Mouse (Mus musculus): ENCODE measurements around the gene Ppm1h. TPM values are rescaled to one million over a fixed set of nuclear protein-coding genes. Genes with fewer than 3 reads are reported as not detected.

Ppm1h gene
- polyA plus RNA-seq, 1 experiment from 2014 or later, result 8.8 TPM

- H3K4me1 ChIP-seq (ENCODE audit: control insufficient read depth, insufficient read depth, low read length), result peaks cover 14% of the 10 kb centered on the region; the same call in 1 of the 2 replicates
- DNase-seq (ENCODE audit: low spot score) (no peak), ATAC-seq (no peak)
- H3K36me3 ChIP-seq (ENCODE audit: control insufficient read depth, insufficient read depth, low read length), result no peaks in the 10 kb centered on the region
- no peak overlapping the region for H3K4me2 ChIP-seq (ENCODE audit: low read length)
- 95% methylated on average over 1 of the region's 1 CpGs for WGBS
- H3K27me3 ChIP-seq (replicated peaks; ENCODE audit: control insufficient read depth, insufficient read depth, low read length), result no peaks in the 10 kb centered on the region
- no peak overlapping the region for H3K4me3 ChIP-seq (ENCODE audit: low read depth, low read length)
- no peaks in the 10 kb centered on the region for H3K9me3 ChIP-seq (replicated peaks; ENCODE audit: control insufficient read depth, low read length)
- H3K9ac ChIP-seq (ENCODE audit: low read length), result no peak overlapping the region
- no peak overlapping the region for H3K27ac ChIP-seq (ENCODE audit: low read depth, low read length)
Measured at GRCm38 (mm10) chr10:122754967-122755366, 76.4 kb downstream of the Ppm1h start.

- no peaks in the 10 kb centered on the region for H3K27me3 ChIP-seq (replicated peaks; ENCODE audit: control insufficient read depth, insufficient read depth, low read length)
- DNase-seq (ENCODE audit: low spot score), result no peak
- no peak overlapping the region for H3K9ac ChIP-seq (ENCODE audit: low read length)
- no peak overlapping the region for H3K4me2 ChIP-seq (ENCODE audit: low read length)
- WGBS, result 6% methylated on average over 7 of the region's 7 CpGs
- no peaks in the 10 kb centered on the region for H3K9me3 ChIP-seq (replicated peaks; ENCODE audit: control insufficient read depth, low read length)
- no peak for ATAC-seq
- peaks cover 14% of the 10 kb centered on the region; the same call in 1 of the 2 replicates for H3K4me1 ChIP-seq (ENCODE audit: control insufficient read depth, insufficient read depth, low read length)
- no peak overlapping the region for H3K27ac ChIP-seq (ENCODE audit: low read depth, low read length)
- H3K36me3 ChIP-seq (ENCODE audit: control insufficient read depth, insufficient read depth, low read length), result no peaks in the 10 kb centered on the region
- no peak overlapping the region for H3K4me3 ChIP-seq (ENCODE audit: low read depth, low read length)
Measured at GRCm38 (mm10) chr10:122756879-122757530, 78.4 kb downstream of the Ppm1h start.

GRCm38 (mm10) chr10:122757727-122758126 lies 79.2 kb downstream of the Ppm1h start:
- Histone ChIP-seq H3K9ac (ENCODE audit: low read length) (no peak overlapping the region), H3K9me3 (replicated peaks; ENCODE audit: control insufficient read depth, low read length) (no peaks in the 10 kb centered on the region), H3K4me3 (ENCODE audit: low read depth, low read length) (no peak overlapping the region), H3K4me2 (ENCODE audit: low read length) (no peak overlapping the region), H3K4me1 (ENCODE audit: control insufficient read depth, insufficient read depth, low read length) (peaks cover 14% of the 10 kb centered on the region; the same call in 1 of the 2 replicates), H3K36me3 (ENCODE audit: control insufficient read depth, insufficient read depth, low read length) (no peaks in the 10 kb centered on the region), H3K27ac (ENCODE audit: low read depth, low read length) (no peak overlapping the region), H3K27me3 (replicated peaks; ENCODE audit: control insufficient read depth, insufficient read depth, low read length) (no peaks in the 10 kb centered on the region)
- WGBS, result 55% methylated on average over 12 of the region's 12 CpGs
- ATAC-seq (no peak), DNase-seq (ENCODE audit: low spot score) (no peak)

- Histone ChIP-seq H3K9me3 (replicated peaks; ENCODE audit: control insufficient read depth, low read length) (no peaks in the 10 kb centered on the region), H3K4me1 (ENCODE audit: control insufficient read depth, insufficient read depth, low read length) (peaks cover 8% of the 10 kb centered on the region; the same call in 1 of the 2 replicates), H3K4me2 (ENCODE audit: low read length) (no peak overlapping the region), H3K27ac (ENCODE audit: low read depth, low read length) (no peak overlapping the region), H3K36me3 (ENCODE audit: control insufficient read depth, insufficient read depth, low read length) (no peaks in the 10 kb centered on the region), H3K27me3 (replicated peaks; ENCODE audit: control insufficient read depth, insufficient read depth, low read length) (no peaks in the 10 kb centered on the region), H3K9ac (ENCODE audit: low read length) (no peak overlapping the region), H3K4me3 (ENCODE audit: low read depth, low read length) (no peak overlapping the region)
- WGBS, result 82% methylated on average over 4 of the region's 4 CpGs
- ATAC-seq, result no peak
- no peak for DNase-seq (ENCODE audit: low spot score)
Measured at GRCm38 (mm10) chr10:122758346-122758745, 79.8 kb downstream of the Ppm1h start.

- ATAC-seq (no peak), DNase-seq (ENCODE audit: low spot score) (no peak)
- Histone ChIP-seq H3K27me3 (replicated peaks; ENCODE audit: control insufficient read depth, insufficient read depth, low read length) (no peaks in the 10 kb centered on the region), H3K27ac (ENCODE audit: low read depth, low read length) (no peak overlapping the region), H3K4me3 (ENCODE audit: low read depth, low read length) (no peak overlapping the region), H3K9ac (ENCODE audit: low read length) (no peak overlapping the region), H3K4me2 (ENCODE audit: low read length) (no peak overlapping the region), H3K9me3 (replicated peaks; ENCODE audit: control insufficient read depth, low read length) (no peaks in the 10 kb centered on the region), H3K4me1 (ENCODE audit: control insufficient read depth, insufficient read depth, low read length) (no peaks in the 10 kb centered on the region), H3K36me3 (ENCODE audit: control insufficient read depth, insufficient read depth, low read length) (no peaks in the 10 kb centered on the region)
- WGBS, result 75% methylated on average over 2 of the region's 2 CpGs
Measured at GRCm38 (mm10) chr10:122759729-122760128, 81.2 kb downstream of the Ppm1h start.

- H3K9ac ChIP-seq (ENCODE audit: low read length), result no peak overlapping the region
- no peak overlapping the region for H3K4me3 ChIP-seq (ENCODE audit: low read depth, low read length)
- H3K27me3 ChIP-seq (replicated peaks; ENCODE audit: control insufficient read depth, insufficient read depth, low read length), result no peaks in the 10 kb centered on the region
- no peaks in the 10 kb centered on the region for H3K36me3 ChIP-seq (ENCODE audit: control insufficient read depth, insufficient read depth, low read length)
- ATAC-seq, result no peak
- H3K27ac ChIP-seq (ENCODE audit: low read depth, low read length), result no peak overlapping the region
- no peaks in the 10 kb centered on the region for H3K9me3 ChIP-seq (replicated peaks; ENCODE audit: control insufficient read depth, low read length)
- H3K4me2 ChIP-seq (ENCODE audit: low read length), result no peak overlapping the region
- no peak for DNase-seq (ENCODE audit: low spot score)
- whole genome bisulfite sequencing, result 82% methylated on average over 7 of the region's 7 CpGs
- no peaks in the 10 kb centered on the region for H3K4me1 ChIP-seq (ENCODE audit: control insufficient read depth, insufficient read depth, low read length)
Measured at GRCm38 (mm10) chr10:122760469-122761307, 82.1 kb downstream of the Ppm1h start.

GRCm38 (mm10) chr10:122762772-122763511 lies 84.4 kb downstream of the Ppm1h start:
- H3K4me2 ChIP-seq (ENCODE audit: low read length), result no peak overlapping the region
- DNase-seq (ENCODE audit: low spot score), result no peak
- H3K9me3 ChIP-seq (replicated peaks; ENCODE audit: control insufficient read depth, low read length), result no peaks in the 10 kb centered on the region
- no peak overlapping the region for H3K27ac ChIP-seq (ENCODE audit: low read depth, low read length)
- no peak for ATAC-seq
- no peaks in the 10 kb centered on the region for H3K27me3 ChIP-seq (replicated peaks; ENCODE audit: control insufficient read depth, insufficient read depth, low read length)
- WGBS, result 95% methylated on average over 6 of the region's 6 CpGs
- no peaks in the 10 kb centered on the region for H3K4me1 ChIP-seq (ENCODE audit: control insufficient read depth, insufficient read depth, low read length)
- no peaks in the 10 kb centered on the region for H3K36me3 ChIP-seq (ENCODE audit: control insufficient read depth, insufficient read depth, low read length)
- H3K9ac ChIP-seq (ENCODE audit: low read length), result no peak overlapping the region
- H3K4me3 ChIP-seq (ENCODE audit: low read depth, low read length), result no peak overlapping the region

- no peak for ATAC-seq
- Histone ChIP-seq H3K27ac (ENCODE audit: low read depth, low read length) (no peak overlapping the region), H3K36me3 (ENCODE audit: control insufficient read depth, insufficient read depth, low read length) (no peaks in the 10 kb centered on the region), H3K4me1 (ENCODE audit: control insufficient read depth, insufficient read depth, low read length) (no peaks in the 10 kb centered on the region), H3K4me2 (ENCODE audit: low read length) (no peak overlapping the region), H3K4me3 (ENCODE audit: low read depth, low read length) (no peak overlapping the region), H3K9me3 (replicated peaks; ENCODE audit: control insufficient read depth, low read length) (no peaks in the 10 kb centered on the region), H3K9ac (ENCODE audit: low read length) (no peak overlapping the region), H3K27me3 (replicated peaks; ENCODE audit: control insufficient read depth, insufficient read depth, low read length) (no peaks in the 10 kb centered on the region)
- WGBS, result 90% methylated on average over 1 of the region's 1 CpGs
- no peak for DNase-seq (ENCODE audit: low spot score)
Measured at GRCm38 (mm10) chr10:122763596-122763995, 85.0 kb downstream of the Ppm1h start.
